Mouse (Mus musculus) thymus, adult 2 months (tissue): Measurements from ENCODE around the gene Dazap1.

ENCODE experiments used
- CTCF ChIP-seq: fragments of 200-500 bp; IDR thresholded peaks from 2 replicates; pipeline ENCODE4 v1.5.1; 2012; ENCODE audit warnings: mild to moderate bottlenecking, control low read depth, low read length, moderate library complexity, borderline replicate concordance; ENCODE audit not compliant: control insufficient read depth, poor library complexity, insufficient read depth; ENCODE audit errors: extremely low read depth
- POLR2A ChIP-seq: fragments of 200-500 bp; IDR thresholded peaks from 2 replicates; pipeline ENCODE4 v1.6.1; 2012; ENCODE audit warnings: mild to moderate bottlenecking, low read length, control low read depth, moderate library complexity; ENCODE audit not compliant: control insufficient read depth, poor library complexity, insufficient read depth; ENCODE audit errors: extremely low read depth

GRCm38 (mm10) chr10:80295618-80296425 lies 34.5 kb downstream of the Dazap1 start, which contains the start of gene Apc2:
- no peak; the same call in 1 of the 2 replicates for TF ChIP-seq POLR2A
- peak; percentile 69; the same call in 1 of the 2 replicates for TF ChIP-seq CTCF
